Mouse (Mus musculus) E14TG2a.4 (cell line): Measurements from ENCODE around the gene Glo1.
A peak's percentile ranks its signal among the peaks of the same experiment; 100 is the strongest.

Source experiments
- CTCF ChIP-seq: conservative IDR thresholded peaks from 2 replicates; pipeline ENCODE4 v1.5.1; 2014; ENCODE audit warnings: low read length
- NANOG ChIP-seq: IDR thresholded peaks from 2 replicates; pipeline ENCODE4 v1.6.1; 2014; ENCODE audit warnings: borderline replicate concordance, low read length, mixed read lengths
- POU5F1 ChIP-seq: IDR thresholded peaks from 2 replicates; pipeline ENCODE4 v1.6.1; 2014; ENCODE audit warnings: low read length, borderline replicate concordance

GRCm38 (mm10) chr17:30606634-30607081 is 20.0 kb downstream of the Glo1 start:
- TF ChIP-seq CTCF (peak; percentile 18; the same call in 1 of the 2 replicates), POU5F1 (no peak), NANOG (no peak)
